Mouse (Mus musculus): ENCODE measurements at regions not wholly inside any gene's neighbourhood (a gene's known extent, or its start where the extent isn't known, plus 50 kb on each side); places are given as distances from the start of the nearest gene placed in this dataset.
A peak's percentile ranks its signal among the peaks of the same experiment; 100 is the strongest.
"Not testable (repeated sequence)": the region's sequence is repeated elsewhere in the genome, so short reads cannot be mapped to it uniquely, and the experiment has no call there.

GRCm38 (mm10) chr15:14253602-14254301, 1080.3 kb upstream of the Cdh6 start:
- no peaks in the 10 kb centered on the region for H3K9me3 ChIP-seq (ENCODE audit: control insufficient read depth, low read length)
- H3K27me3 ChIP-seq (replicated peaks; ENCODE audit: control insufficient read depth, insufficient read depth, low read length) = no peaks in the 10 kb centered on the region
- 86% methylated on average over 2 of the region's 2 CpGs for WGBS
- no peak overlapping the region for H3K9ac ChIP-seq (ENCODE audit: low read depth, low read length)
- ATAC-seq = no peak
- no peak overlapping the region for H3K4me2 ChIP-seq (ENCODE audit: low read length)
- H3K27ac ChIP-seq (ENCODE audit: low read depth, low read length) = no peak overlapping the region
- no peaks in the 10 kb centered on the region for H3K4me1 ChIP-seq (ENCODE audit: control insufficient read depth, insufficient read depth, low read depth, low read length)
- H3K36me3 ChIP-seq (ENCODE audit: control insufficient read depth, insufficient read depth, low read length) = no peaks in the 10 kb centered on the region
- H3K4me3 ChIP-seq (ENCODE audit: low read length) = no peak overlapping the region

GRCm38 (mm10) chr15:14251773-14252172, 1078.3 kb upstream of the Cdh6 start:
- WGBS = 76% methylated on average over 2 of the region's 2 CpGs
- H3K9me3 ChIP-seq (ENCODE audit: control insufficient read depth, low read length) = no peaks in the 10 kb centered on the region

GRCm38 (mm10) chr15:14215236-14215635, 1041.8 kb upstream of the Cdh6 start:
- Histone ChIP-seq H3K9ac (ENCODE audit: low read depth, low read length) (no peak overlapping the region), H3K36me3 (ENCODE audit: control insufficient read depth, insufficient read depth, low read length) (no peaks in the 10 kb centered on the region), H3K27ac (ENCODE audit: low read depth, low read length) (no peak overlapping the region), H3K9me3 (ENCODE audit: control insufficient read depth, low read length) (no peaks in the 10 kb centered on the region), H3K4me2 (ENCODE audit: low read length) (no peak overlapping the region), H3K27me3 (replicated peaks; ENCODE audit: control insufficient read depth, insufficient read depth, low read length) (no peaks in the 10 kb centered on the region), H3K4me3 (ENCODE audit: low read length) (no peak overlapping the region), H3K4me1 (ENCODE audit: control insufficient read depth, insufficient read depth, low read depth, low read length) (no peaks in the 10 kb centered on the region)
- no peak for ATAC-seq
- WGBS = 86% methylated on average over 8 of the region's 8 CpGs

More at GRCm38 (mm10) chr15:14251773-14252172, 1078.3 kb upstream of the Cdh6 start:
- no peak overlapping the region for H3K9ac ChIP-seq (ENCODE audit: low read depth, low read length)
- no peak overlapping the region for H3K4me3 ChIP-seq (ENCODE audit: low read length)
- no peaks in the 10 kb centered on the region for H3K4me1 ChIP-seq (ENCODE audit: control insufficient read depth, insufficient read depth, low read depth, low read length)
- no peak overlapping the region for H3K4me2 ChIP-seq (ENCODE audit: low read length)
- H3K36me3 ChIP-seq (ENCODE audit: control insufficient read depth, insufficient read depth, low read length) = no peaks in the 10 kb centered on the region
- ATAC-seq = no peak
- H3K27ac ChIP-seq (ENCODE audit: low read depth, low read length) = no peak overlapping the region
- H3K27me3 ChIP-seq (replicated peaks; ENCODE audit: control insufficient read depth, insufficient read depth, low read length) = no peaks in the 10 kb centered on the region

GRCm38 (mm10) chr15:14214726-14215125, 1041.3 kb upstream of the Cdh6 start:
- peak; percentile 71 for ATAC-seq
- Histone ChIP-seq H3K4me1 (ENCODE audit: control insufficient read depth, insufficient read depth, low read depth, low read length) (no peaks in the 10 kb centered on the region), H3K36me3 (ENCODE audit: control insufficient read depth, insufficient read depth, low read length) (no peaks in the 10 kb centered on the region), H3K4me2 (ENCODE audit: low read length) (no peak overlapping the region), H3K9ac (ENCODE audit: low read depth, low read length) (no peak overlapping the region), H3K9me3 (ENCODE audit: control insufficient read depth, low read length) (no peaks in the 10 kb centered on the region), H3K27ac (ENCODE audit: low read depth, low read length) (no peak overlapping the region), H3K27me3 (replicated peaks; ENCODE audit: control insufficient read depth, insufficient read depth, low read length) (no peaks in the 10 kb centered on the region), H3K4me3 (ENCODE audit: low read length) (no peak overlapping the region)
- 52% methylated on average over 1 of the region's 1 CpGs for WGBS

GRCm38 (mm10) chr15:14177523-14177922, 1004.0 kb upstream of the Cdh6 start:
- 96% methylated on average over 2 of the region's 2 CpGs for WGBS
- Histone ChIP-seq H3K4me3 (ENCODE audit: low read length) (no peak overlapping the region), H3K9me3 (ENCODE audit: control insufficient read depth, low read length) (no peaks in the 10 kb centered on the region)

GRCm38 (mm10) chr15:14137402-14137801, 963.9 kb upstream of the Cdh6 start:
- H3K4me1 ChIP-seq (ENCODE audit: control insufficient read depth, insufficient read depth, low read depth, low read length) = no peaks in the 10 kb centered on the region
- no peak overlapping the region for H3K27ac ChIP-seq (ENCODE audit: low read depth, low read length)
- H3K36me3 ChIP-seq (ENCODE audit: control insufficient read depth, insufficient read depth, low read length) = no peaks in the 10 kb centered on the region
- no peak overlapping the region for H3K4me3 ChIP-seq (ENCODE audit: low read length)
- ATAC-seq = no peak
- H3K9ac ChIP-seq (ENCODE audit: low read depth, low read length) = no peak overlapping the region
- no peak overlapping the region for H3K4me2 ChIP-seq (ENCODE audit: low read length)
- H3K27me3 ChIP-seq (replicated peaks; ENCODE audit: control insufficient read depth, insufficient read depth, low read length) = no peaks in the 10 kb centered on the region
- H3K9me3 ChIP-seq (ENCODE audit: control insufficient read depth, low read length) = 0 out of 2 replicates have a peak, but pooled peaks cover 4% of the 10 kb centered on the region

More at GRCm38 (mm10) chr15:14177523-14177922, 1004.0 kb upstream of the Cdh6 start:
- H3K27ac ChIP-seq (ENCODE audit: low read depth, low read length) = no peak overlapping the region
- H3K36me3 ChIP-seq (ENCODE audit: control insufficient read depth, insufficient read depth, low read length) = no peaks in the 10 kb centered on the region
- H3K4me2 ChIP-seq (ENCODE audit: low read length) = no peak overlapping the region
- H3K27me3 ChIP-seq (replicated peaks; ENCODE audit: control insufficient read depth, insufficient read depth, low read length) = no peaks in the 10 kb centered on the region
- no peak for ATAC-seq
- H3K4me1 ChIP-seq (ENCODE audit: control insufficient read depth, insufficient read depth, low read depth, low read length) = no peaks in the 10 kb centered on the region
- H3K9ac ChIP-seq (ENCODE audit: low read depth, low read length) = no peak overlapping the region

GRCm38 (mm10) chr15:14123829-14124228, 950.4 kb upstream of the Cdh6 start:
- H3K36me3 ChIP-seq (ENCODE audit: control insufficient read depth, insufficient read depth, low read length) = no peaks in the 10 kb centered on the region
- H3K27me3 ChIP-seq (replicated peaks; ENCODE audit: control insufficient read depth, insufficient read depth, low read length) = no peaks in the 10 kb centered on the region
- H3K9ac ChIP-seq (ENCODE audit: low read depth, low read length) = no peak overlapping the region
- peaks cover 2% of the 10 kb centered on the region for H3K9me3 ChIP-seq (ENCODE audit: control insufficient read depth, low read length)
- H3K4me3 ChIP-seq (ENCODE audit: low read length) = no peak overlapping the region
- H3K27ac ChIP-seq (ENCODE audit: low read depth, low read length) = no peak overlapping the region
- 89% methylated on average over 4 of the region's 4 CpGs for WGBS
- no peak overlapping the region for H3K4me2 ChIP-seq (ENCODE audit: low read length)
- no peaks in the 10 kb centered on the region for H3K4me1 ChIP-seq (ENCODE audit: control insufficient read depth, insufficient read depth, low read depth, low read length)
- no peak for ATAC-seq

GRCm38 (mm10) chr15:14118321-14118720, 944.8 kb upstream of the Cdh6 start:
- not testable (repeated sequence) for H3K9me3 ChIP-seq (ENCODE audit: control insufficient read depth, low read length); H3K4me1 ChIP-seq (ENCODE audit: control insufficient read depth, insufficient read depth, low read depth, low read length); H3K27me3 ChIP-seq (replicated peaks; ENCODE audit: control insufficient read depth, insufficient read depth, low read length); ATAC-seq; H3K9ac ChIP-seq (ENCODE audit: low read depth, low read length); H3K27ac ChIP-seq (ENCODE audit: low read depth, low read length); H3K4me3 ChIP-seq (ENCODE audit: low read length); H3K36me3 ChIP-seq (ENCODE audit: control insufficient read depth, insufficient read depth, low read length); H3K4me2 ChIP-seq (ENCODE audit: low read length)
- 96% methylated on average over 3 of the region's 3 CpGs for WGBS

GRCm38 (mm10) chr15:14101757-14102156, 928.3 kb upstream of the Cdh6 start:
- Histone ChIP-seq H3K9ac (ENCODE audit: low read depth, low read length) (no peak overlapping the region), H3K36me3 (ENCODE audit: control insufficient read depth, insufficient read depth, low read length) (no peaks in the 10 kb centered on the region), H3K4me2 (ENCODE audit: low read length) (no peak overlapping the region), H3K27ac (ENCODE audit: low read depth, low read length) (no peak overlapping the region), H3K27me3 (replicated peaks; ENCODE audit: control insufficient read depth, insufficient read depth, low read length) (no peaks in the 10 kb centered on the region), H3K4me3 (ENCODE audit: low read length) (no peak overlapping the region), H3K4me1 (ENCODE audit: control insufficient read depth, insufficient read depth, low read depth, low read length) (no peaks in the 10 kb centered on the region), H3K9me3 (ENCODE audit: control insufficient read depth, low read length) (no peaks in the 10 kb centered on the region)
- no peak for ATAC-seq
- WGBS = 23% methylated on average over 1 of the region's 1 CpGs

All from hindbrain, embryonic 16.5 days (tissue).